Mouse (Mus musculus) ES-E14 (cell line): ENCODE measurements around the gene Phf21b. TPM values are rescaled to one million over a fixed set of nuclear protein-coding genes. Genes with fewer than 3 reads are reported as not detected.

Experiments
- DNase-seq: peaks from one replicate; pipeline ENCODE4 v3.0.0-alpha.2; 2013; ENCODE audit warnings: low read depth, low spot score
- H3K27ac ChIP-seq: 2 replicates; pipeline ENCODE4 v1.5.1; 2012; ENCODE audit warnings: low read depth, mild to moderate bottlenecking, low read length, moderate library complexity, mixed read lengths; ENCODE audit not compliant: poor library complexity, insufficient read depth, severe bottlenecking
- H3K36me3 ChIP-seq: 2 replicates; pipeline ENCODE4 v1.6.1; 2012; ENCODE audit warnings: mild to moderate bottlenecking, low read length, moderate library complexity, mixed read lengths; ENCODE audit not compliant: control insufficient read depth, poor library complexity, insufficient read depth, severe bottlenecking
- H3K4me1 ChIP-seq, 2 experiments: fragments of 150-350 bp in 1 of 2; sonication (generic) in 1 of 2; 2 replicates each; pipeline ENCODE4 v1.6.1; 2012; ENCODE audit warnings: low read length in 2 of 2, mild to moderate bottlenecking in 1 of 2, mixed read lengths in 1 of 2; ENCODE audit not compliant: control insufficient read depth in 2 of 2, insufficient read depth in 2 of 2, poor library complexity in 1 of 2
- H3K4me3 ChIP-seq, 2 experiments: fragments of 150-350 bp in 1 of 2; sonication (generic) in 1 of 2; 2 replicates each; pipeline ENCODE4 v1.5.1; 2012; ENCODE audit warnings: low read length in 2 of 2, low read depth in 1 of 2, mild to moderate bottlenecking in 1 of 2, mixed read lengths in 1 of 2; ENCODE audit not compliant: insufficient read depth in 1 of 2, poor library complexity in 1 of 2, severe bottlenecking in 1 of 2
- H3K9ac ChIP-seq: 2 replicates; pipeline ENCODE4 v1.6.1; 2012; ENCODE audit warnings: low read depth, mild to moderate bottlenecking, low read length, mixed read lengths; ENCODE audit not compliant: poor library complexity, insufficient read depth, severe bottlenecking
- H3K9me3 ChIP-seq: fragments of 150-350 bp; sonication (generic); 2 replicates; pipeline ENCODE4 v1.6.1; 2012; ENCODE audit warnings: low read depth, mild to moderate bottlenecking, low read length; ENCODE audit not compliant: control insufficient read depth, insufficient read depth
- CHD2 ChIP-seq: IDR thresholded peaks from 2 replicates; pipeline ENCODE4 v1.6.1; 2014; ENCODE audit warnings: mild to moderate bottlenecking, low read depth, low read length, inconsistent platforms
- HCFC1 ChIP-seq: IDR thresholded peaks from 2 replicates; pipeline ENCODE4 v1.6.1; 2012; ENCODE audit warnings: low read length, inconsistent platforms, borderline replicate concordance; ENCODE audit not compliant: insufficient read depth
- MAFK ChIP-seq: IDR thresholded peaks from 2 replicates; pipeline ENCODE4 v1.6.1; 2014; ENCODE audit warnings: mild to moderate bottlenecking, low read depth, low read length, inconsistent platforms; ENCODE audit not compliant: insufficient read depth
- ZC3H11A ChIP-seq: IDR thresholded peaks from 2 replicates; pipeline ENCODE4 v1.6.1; 2012; ENCODE audit warnings: low read depth, mild to moderate bottlenecking, inconsistent platforms, low read length, borderline replicate concordance
- ZNF384 ChIP-seq: IDR thresholded peaks from 2 replicates; pipeline ENCODE4 v1.6.1; 2012; ENCODE audit warnings: low read depth, low read length, inconsistent platforms
- in situ Hi-C, 2 experiments: fragments of 600-800 bp; cut with MboI; formaldehyde crosslinking; loops; one replicate each; pipeline ENCODE4 v1.15.1; 2025; ENCODE audit warnings: low sequenced_read_pairs in 2 of 2, inconsistent platforms in 1 of 2; ENCODE audit not compliant: unreplicated experiment in 2 of 2
- total RNA-seq: library from RNA; depleted of rRNA; stranded (reverse); fragments of 300-350 nt; gene quantifications from 2 replicates; pipeline ENCODE4 v1.2.3, GENCODE M21; 2012

The Phf21b gene
- total RNA-seq, 1 experiment: 7.5 TPM

- H3K4me1 ChIP-seq: peaks cover 0 to 6% of the 10 kb centered on the region in 2 experiments; a peak in 1 of 4 replicates
- no peaks in the 10 kb centered on the region for H3K36me3 ChIP-seq
- TF ChIP-seq ZC3H11A (0 out of 2 replicates have a peak, but pooled peaks have one; percentile 19), CHD2 (no peak), MAFK (no peak)
- peak; percentile 87 for DNase-seq
- no peak overlapping the region for H3K9ac ChIP-seq
- in situ Hi-C loops: no loop called here
- H3K9me3 ChIP-seq: 0 out of 2 replicates have a peak, but pooled peaks cover 2% of the 10 kb centered on the region
- H3K4me3 ChIP-seq: no peak overlapping the region
- no peak overlapping the region for H3K27ac ChIP-seq
Measured at GRCm38 (mm10) chr15:84891658-84892057, 35.8 kb upstream of the Phf21b start.

- H3K27ac ChIP-seq: no peak overlapping the region
- no peaks in the 10 kb centered on the region for H3K36me3 ChIP-seq
- in situ Hi-C loops: no loop called here
- no peak overlapping the region for H3K4me3 ChIP-seq
- peaks cover 0 to 3% of the 10 kb centered on the region in 2 experiments; a peak in 1 of 4 replicates for H3K4me1 ChIP-seq
- TF ChIP-seq CHD2: no peak
- no peak for TF ChIP-seq ZC3H11A
- no peak for TF ChIP-seq MAFK
- no peak for TF ChIP-seq HCFC1
- no peak for TF ChIP-seq ZNF384
- 0 out of 2 replicates have a peak, but pooled peaks cover 2% of the 10 kb centered on the region for H3K9me3 ChIP-seq
- DNase-seq: no peak
- H3K9ac ChIP-seq: no peak overlapping the region
Measured at GRCm38 (mm10) chr15:84891246-84891645, 35.4 kb upstream of the Phf21b start.

- Histone ChIP-seq H3K9ac (no peak overlapping the region), H3K4me1 (peaks cover 0 to 3% of the 10 kb centered on the region in 2 experiments; a peak in 1 of 4 replicates), H3K36me3 (no peaks in the 10 kb centered on the region), H3K4me3 (no peak overlapping the region), H3K9me3 (no peaks in the 10 kb centered on the region), H3K27ac (no peak overlapping the region)
- no peak for TF ChIP-seq ZC3H11A
- no peak for TF ChIP-seq HCFC1
- TF ChIP-seq ZNF384: no peak
- TF ChIP-seq CHD2: no peak
- no peak for TF ChIP-seq MAFK
- DNase-seq: no peak
- in situ Hi-C loops: no loop called here
Measured at GRCm38 (mm10) chr15:84888066-84888465, 32.2 kb upstream of the Phf21b start.

- Histone ChIP-seq H3K4me3 (no peak overlapping the region), H3K4me1 (peaks cover 0 to 3% of the 10 kb centered on the region in 2 experiments; a peak in 1 of 4 replicates), H3K27ac (no peak overlapping the region), H3K9me3 (no peaks in the 10 kb centered on the region), H3K9ac (no peak overlapping the region), H3K36me3 (no peaks in the 10 kb centered on the region)
- in situ Hi-C loops: no loop called here
- DNase-seq: no peak
- no peak for TF ChIP-seq CHD2
- TF ChIP-seq ZNF384: no peak
- TF ChIP-seq ZC3H11A: no peak
- no peak for TF ChIP-seq HCFC1
- TF ChIP-seq MAFK: no peak
Measured at GRCm38 (mm10) chr15:84877029-84877815, 21.4 kb upstream of the Phf21b start.

- TF ChIP-seq MAFK (no peak), CHD2 (no peak), ZNF384 (no peak), ZC3H11A (no peak), HCFC1 (no peak)
- Histone ChIP-seq H3K9ac (no peak overlapping the region), H3K36me3 (no peaks in the 10 kb centered on the region), H3K4me1 (no peaks in the 10 kb centered on the region), H3K27ac (no peak overlapping the region), H3K4me3 (no peak overlapping the region), H3K9me3 (no peaks in the 10 kb centered on the region)
- DNase-seq: no peak
- in situ Hi-C loops: no loop called here
Measured at GRCm38 (mm10) chr15:84873867-84874266, 18.0 kb upstream of the Phf21b start.
